Mouse (Mus musculus) kidney, adult 2 months (tissue): Measurements from ENCODE around the gene Atmin.

Experiments
- CTCF ChIP-seq: fragments of 200-500 bp; conservative IDR thresholded peaks from 2 replicates; pipeline ENCODE4 v1.5.1; 2011; ENCODE audit warnings: low read depth, mild to moderate bottlenecking, control low read depth, low read length, moderate library complexity, mixed read lengths; ENCODE audit not compliant: insufficient read depth, insufficient read length
- POLR2A ChIP-seq: fragments of 200-500 bp; IDR thresholded peaks from one replicate; pipeline ENCODE4 v1.6.1; 2011; ENCODE audit warnings: low read depth, low read length, control low read depth

DNA sequence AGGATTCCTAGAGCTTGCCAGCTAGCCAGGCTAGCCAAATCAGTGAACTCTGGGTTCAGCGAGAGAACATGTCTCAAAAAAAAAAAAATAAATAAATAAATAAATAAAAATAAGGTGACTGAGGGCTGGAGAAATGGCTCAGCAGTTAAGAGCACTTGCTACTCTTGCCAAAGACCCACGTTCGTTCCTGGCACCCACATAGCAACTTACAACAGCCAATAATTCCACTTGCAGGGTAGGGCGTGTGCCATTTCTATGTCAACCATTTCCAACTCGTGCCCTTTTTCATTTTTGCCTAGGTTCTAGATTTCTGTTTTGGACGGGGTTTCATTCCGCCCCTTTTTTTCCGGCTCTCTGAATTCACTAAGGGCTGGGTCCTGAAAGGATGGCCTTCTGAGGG is 34.9 kb downstream of the Atmin start:
- no peak for TF ChIP-seq CTCF
- TF ChIP-seq POLR2A: no peak
